Mouse (Mus musculus) embryonic facial prominence, embryonic 10.5 days (tissue): ENCODE measurements around the gene Zfp618. TPM values are rescaled to one million over a fixed set of nuclear protein-coding genes. Genes with fewer than 3 reads are reported as not detected.
A peak's percentile ranks its signal among the peaks of the same experiment; 100 is the strongest.

ENCODE experiments used
- DNase-seq: peaks from one replicate; pipeline ENCODE4 v3.0.0-alpha.2; 2017; ENCODE audit warnings: low spot score
- H3K27ac ChIP-seq: fragments of 300-500 bp; sonication (generic); replicated peaks from 2 replicates; pipeline ENCODE4 v1.5.1; 2016; ENCODE audit warnings: mild to moderate bottlenecking
- H3K27me3 ChIP-seq: fragments of 300-500 bp; sonication (generic); replicated peaks from 2 replicates; pipeline ENCODE4 v1.6.1; 2016; ENCODE audit warnings: low read depth, mild to moderate bottlenecking; ENCODE audit not compliant: poor library complexity, severe bottlenecking
- H3K36me3 ChIP-seq: fragments of 300-500 bp; sonication (generic); replicated peaks from 2 replicates; pipeline ENCODE4 v1.6.1; 2016; ENCODE audit warnings: mild to moderate bottlenecking, moderate library complexity
- H3K4me1 ChIP-seq: fragments of 300-500 bp; sonication (generic); 2 replicates; pipeline ENCODE4 v1.6.1; 2016
- H3K4me3 ChIP-seq: fragments of 300-500 bp; sonication (generic); 2 replicates; pipeline ENCODE4 v1.5.1; 2016; ENCODE audit warnings: mild to moderate bottlenecking, moderate library complexity
- H3K9me3 ChIP-seq: fragments of 300-500 bp; sonication (generic); 2 replicates; pipeline ENCODE4 v1.6.1; 2016; ENCODE audit warnings: mild to moderate bottlenecking
- WGBS: fragments of 180-500 bp; shearing (Covaris S2); methylation state at CpG from one replicate; pipeline ENCODE4 v1.1.7; 2016; 5-methylcytosine and 5-hydroxymethylcytosine counted together
- polyA plus RNA-seq: library from polyadenylated mRNA; unstranded; fragments of >200 nt; fragmentation: Nextera tagmentation; extraction: Ambion mirVana; gene quantifications from 2 replicates; pipeline ENCODE4 v1.2.1, GENCODE M21; 2016

Zfp618 gene
- polyA plus RNA-seq, 1 experiment from 2014 or later, result 26.9 TPM

DNA sequence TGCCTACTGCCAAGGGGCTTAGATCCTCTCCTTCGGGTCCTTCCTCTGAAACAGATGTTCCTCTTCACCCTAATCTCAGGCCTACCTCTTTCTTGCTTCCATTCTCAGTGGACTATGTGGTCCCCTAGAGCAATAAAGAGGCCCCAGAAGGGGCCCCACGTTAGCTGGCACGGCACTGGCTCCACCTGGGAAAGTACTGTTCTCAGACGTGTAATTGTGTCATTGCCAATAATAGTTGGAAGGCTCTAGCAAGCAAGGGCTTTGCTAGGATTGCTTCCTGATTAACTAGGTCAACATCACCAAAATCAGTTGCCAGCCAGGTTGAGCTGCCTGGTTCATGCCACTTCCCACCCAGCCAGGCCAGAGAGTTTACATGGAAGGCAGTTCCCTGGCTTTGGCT lies 72.2 kb downstream of the Zfp618 start:
- H3K27me3 ChIP-seq, result no peaks in the 10 kb centered on the region
- H3K9me3 ChIP-seq, result no peaks in the 10 kb centered on the region
- no peak overlapping the region for H3K27ac ChIP-seq
- peaks cover 33% of the 10 kb centered on the region for H3K4me1 ChIP-seq
- no peak for DNase-seq
- no peak overlapping the region for H3K4me3 ChIP-seq
- WGBS, result 79% methylated on average over 4 of the region's 4 CpGs
- H3K36me3 ChIP-seq, result peaks cover 28% of the 10 kb centered on the region

DNA sequence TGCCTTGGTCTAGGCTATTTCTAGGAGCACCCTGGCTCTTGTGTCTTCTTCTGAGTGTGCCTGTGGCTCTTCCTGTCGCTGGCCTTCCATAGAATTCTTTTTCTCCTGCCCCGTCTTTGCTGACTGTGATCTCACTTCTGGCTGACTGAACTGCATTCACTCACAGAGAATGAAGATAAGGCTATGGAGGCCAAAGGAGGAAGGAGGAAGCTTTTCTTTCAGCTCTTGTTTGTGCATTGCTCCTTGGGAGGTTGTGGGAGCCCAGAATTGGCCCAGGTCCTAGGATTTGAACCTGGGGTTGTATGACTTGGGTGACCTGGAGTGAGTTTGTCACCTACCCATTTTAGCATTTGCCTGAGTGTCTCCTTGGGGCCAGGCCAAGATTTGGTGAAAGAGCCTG lies 72.9 kb downstream of the Zfp618 start:
- DNase-seq, result no peak
- Histone ChIP-seq H3K9me3 (no peaks in the 10 kb centered on the region), H3K4me1 (peaks cover 30% of the 10 kb centered on the region), H3K4me3 (no peak overlapping the region), H3K27me3 (no peaks in the 10 kb centered on the region), H3K36me3 (peaks cover 28% of the 10 kb centered on the region), H3K27ac (no peak overlapping the region)
- WGBS, result 71% methylated on average over 2 of the region's 2 CpGs

DNA sequence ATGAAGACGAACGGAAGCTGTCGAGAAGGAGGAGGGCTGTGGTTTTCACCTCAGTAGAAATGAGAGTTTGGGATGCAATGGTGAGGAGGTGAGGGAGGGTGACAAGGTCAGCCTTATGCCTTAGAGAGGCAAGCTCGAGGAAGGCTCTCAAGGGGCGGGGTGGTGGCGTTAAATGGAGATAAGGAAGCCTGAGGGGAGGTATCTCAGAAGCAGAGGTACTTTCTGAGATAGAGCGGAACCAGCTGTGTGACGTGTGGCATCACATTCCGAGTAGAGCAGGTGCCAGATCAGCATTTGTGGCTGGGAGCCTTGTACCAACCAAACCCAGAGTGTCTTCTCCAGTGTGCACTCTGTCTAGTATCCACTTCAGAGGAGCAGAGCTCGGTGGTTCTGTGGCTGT lies 73.6 kb downstream of the Zfp618 start:
- H3K4me3 ChIP-seq, result no peak overlapping the region
- peaks cover 24% of the 10 kb centered on the region for H3K4me1 ChIP-seq
- DNase-seq, result no peak
- 91% methylated on average over 10 of the region's 10 CpGs for WGBS
- peaks cover 28% of the 10 kb centered on the region for H3K36me3 ChIP-seq
- H3K27me3 ChIP-seq, result no peaks in the 10 kb centered on the region
- no peaks in the 10 kb centered on the region for H3K9me3 ChIP-seq
- no peak overlapping the region for H3K27ac ChIP-seq

DNA sequence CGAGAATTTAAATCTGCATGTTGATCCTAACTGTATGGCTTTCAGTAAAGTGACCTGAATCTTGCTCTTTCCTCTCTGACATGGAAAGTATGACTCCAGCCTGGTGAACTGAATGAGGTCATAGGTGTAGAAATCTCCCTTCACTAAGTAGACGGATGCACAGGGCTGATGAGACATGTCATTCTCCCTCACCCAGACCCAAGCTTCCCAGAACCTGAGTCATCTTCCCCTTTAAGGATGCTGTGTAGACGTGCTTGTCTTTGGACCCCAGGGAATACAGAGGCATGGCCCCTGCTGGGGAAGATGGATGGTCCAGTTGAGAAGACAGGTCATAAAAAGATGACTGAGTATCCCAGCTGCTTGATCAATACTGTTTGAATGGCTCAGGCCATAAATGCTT lies 83.2 kb downstream of the Zfp618 start:
- 83% methylated on average over 3 of the region's 3 CpGs for WGBS
- peaks cover 16% of the 10 kb centered on the region for H3K4me1 ChIP-seq
- no peak for DNase-seq

DNA sequence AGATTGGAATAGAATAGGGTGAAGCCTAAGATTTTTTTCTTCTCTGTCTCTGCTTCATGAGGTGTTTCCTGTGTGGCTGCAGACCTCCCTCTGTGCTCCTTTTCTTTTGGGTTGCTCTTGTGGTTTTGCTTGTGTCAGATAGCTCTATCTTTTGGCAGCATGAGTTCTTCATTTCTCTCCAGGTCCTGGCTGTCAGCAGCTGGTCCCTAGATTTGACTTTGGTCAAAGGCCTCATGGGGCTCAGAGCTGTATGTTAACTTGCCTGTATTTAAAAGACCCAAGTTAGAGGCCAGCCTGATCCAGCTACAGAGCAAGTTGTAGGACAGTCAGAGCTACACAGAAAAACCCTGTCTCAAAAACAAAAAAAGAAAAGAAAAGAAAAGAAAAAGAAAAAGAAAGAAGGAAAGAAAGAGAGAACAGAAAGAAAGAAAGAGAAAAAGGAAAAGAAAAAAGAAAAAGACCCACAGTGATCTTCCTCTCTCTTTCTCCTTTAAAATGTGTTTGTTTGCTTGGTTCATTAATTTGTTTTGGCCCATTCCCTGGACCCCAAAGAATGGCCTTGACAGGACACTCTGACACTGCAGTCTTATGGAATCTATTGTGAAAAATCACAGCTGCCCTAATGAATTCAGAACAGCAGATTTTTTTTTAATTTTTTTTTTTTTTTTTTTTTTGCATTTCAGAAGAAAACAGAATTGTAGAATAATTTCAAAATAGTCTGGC lies 84.4 kb downstream of the Zfp618 start:
- Histone ChIP-seq H3K27ac (no peak overlapping the region), H3K9me3 (0 out of 2 replicates have a peak, but pooled peaks cover 3% of the 10 kb centered on the region), H3K4me1 (peaks cover 16% of the 10 kb centered on the region), H3K36me3 (peaks cover 14% of the 10 kb centered on the region), H3K27me3 (no peaks in the 10 kb centered on the region), H3K4me3 (no peak overlapping the region)
- DNase-seq, result no peak

More for the DNA sequence above, 83.2 kb downstream of the Zfp618 start:
- Histone ChIP-seq H3K9me3 (0 out of 2 replicates have a peak, but pooled peaks cover 3% of the 10 kb centered on the region), H3K4me3 (no peak overlapping the region), H3K36me3 (peaks cover 14% of the 10 kb centered on the region), H3K27me3 (no peaks in the 10 kb centered on the region), H3K27ac (no peak overlapping the region)

DNA sequence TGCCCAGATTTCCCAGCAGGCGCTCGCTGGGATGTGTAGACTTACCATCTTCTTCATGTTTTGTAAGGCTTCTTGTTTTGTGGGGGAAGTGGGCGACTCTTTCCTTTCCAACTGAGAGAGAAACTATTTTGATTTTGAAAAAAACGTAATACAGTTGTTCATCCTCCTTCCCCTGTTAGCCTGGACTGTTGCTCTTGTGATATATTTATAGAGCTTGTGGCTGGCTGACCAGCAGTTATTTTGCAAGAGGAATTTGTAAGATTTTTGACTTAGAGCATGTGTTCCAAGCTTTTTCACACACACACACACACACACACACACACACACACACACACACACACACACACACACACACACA lies 84.9 kb downstream of the Zfp618 start:
- Histone ChIP-seq H3K36me3 (peaks cover 14% of the 10 kb centered on the region), H3K4me1 (peaks cover 16% of the 10 kb centered on the region), H3K27ac (no peak overlapping the region), H3K27me3 (no peaks in the 10 kb centered on the region), H3K9me3 (0 out of 2 replicates have a peak, but pooled peaks cover 3% of the 10 kb centered on the region), H3K4me3 (no peak overlapping the region)
- 84% methylated on average over 4 of the region's 4 CpGs for WGBS
- no peak for DNase-seq

DNA sequence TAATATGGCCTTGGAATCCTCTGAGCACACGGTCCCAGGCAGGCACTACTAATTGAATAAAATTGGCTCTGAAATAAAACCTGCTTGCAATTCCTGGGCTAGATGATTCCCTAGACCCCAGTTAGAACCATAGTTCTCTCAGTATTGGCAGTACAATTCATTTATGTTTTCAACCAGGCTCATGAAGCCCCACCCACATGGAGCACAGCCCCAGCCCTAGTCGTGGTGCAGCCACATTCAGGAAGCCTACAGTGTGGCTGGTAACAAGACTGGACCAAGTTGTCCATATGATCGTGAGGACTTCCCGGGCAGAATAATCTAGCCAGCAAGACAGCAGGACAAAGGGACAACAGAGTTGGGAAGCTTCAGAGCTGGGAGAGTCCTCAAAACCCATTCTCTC lies 85.6 kb downstream of the Zfp618 start:
- WGBS, result 83% methylated on average over 4 of the region's 4 CpGs
- Histone ChIP-seq H3K9me3 (0 out of 2 replicates have a peak, but pooled peaks cover 3% of the 10 kb centered on the region), H3K36me3 (peaks cover 14% of the 10 kb centered on the region), H3K4me3 (no peak overlapping the region), H3K4me1 (peaks cover 16% of the 10 kb centered on the region), H3K27ac (no peak overlapping the region), H3K27me3 (no peaks in the 10 kb centered on the region)
- no peak for DNase-seq

DNA sequence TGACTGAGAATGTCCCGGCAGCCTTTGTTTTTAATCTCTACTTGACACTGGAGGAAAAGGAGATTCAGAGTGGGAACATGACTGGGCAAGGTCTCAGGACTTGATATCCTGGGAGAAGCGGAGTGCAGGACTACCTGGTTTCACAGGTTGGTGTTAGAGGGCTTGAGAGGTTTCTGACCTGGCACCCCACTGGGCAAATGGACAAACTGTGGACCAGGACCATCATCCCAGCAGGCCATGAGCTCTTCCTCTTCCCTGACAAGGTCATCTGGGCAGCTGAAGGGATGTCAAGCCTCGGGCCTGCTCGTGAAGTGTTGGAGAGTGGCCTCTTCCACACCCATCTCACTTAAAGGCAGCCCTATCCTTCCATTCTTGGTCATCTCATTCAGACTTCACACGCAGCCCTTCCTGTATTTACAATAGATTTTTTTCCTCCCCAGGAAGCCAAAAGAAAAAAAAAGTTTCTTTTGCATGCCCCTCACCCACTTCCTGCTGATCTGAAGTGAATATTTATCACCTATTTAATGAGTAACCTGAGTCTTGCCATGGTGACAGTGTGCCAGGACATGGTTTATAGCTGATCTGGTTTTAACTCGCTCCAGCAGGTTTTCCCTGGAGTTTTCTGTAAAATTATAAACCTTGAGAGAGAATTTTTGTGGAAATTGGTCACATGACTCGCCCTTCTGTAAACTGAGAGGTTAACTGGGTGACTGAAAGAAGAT lies 86.7 kb downstream of the Zfp618 start:
- peaks cover 26% of the 10 kb centered on the region for H3K4me1 ChIP-seq
- no peaks in the 10 kb centered on the region for H3K27me3 ChIP-seq
- 0 out of 2 replicates have a peak, but pooled peaks cover 3% of the 10 kb centered on the region for H3K9me3 ChIP-seq
- peaks cover 14% of the 10 kb centered on the region for H3K36me3 ChIP-seq
- WGBS, result 65% methylated on average over 7 of the region's 7 CpGs
- no peak overlapping the region for H3K4me3 ChIP-seq
- no peak overlapping the region for H3K27ac ChIP-seq
- DNase-seq, result no peak

DNA sequence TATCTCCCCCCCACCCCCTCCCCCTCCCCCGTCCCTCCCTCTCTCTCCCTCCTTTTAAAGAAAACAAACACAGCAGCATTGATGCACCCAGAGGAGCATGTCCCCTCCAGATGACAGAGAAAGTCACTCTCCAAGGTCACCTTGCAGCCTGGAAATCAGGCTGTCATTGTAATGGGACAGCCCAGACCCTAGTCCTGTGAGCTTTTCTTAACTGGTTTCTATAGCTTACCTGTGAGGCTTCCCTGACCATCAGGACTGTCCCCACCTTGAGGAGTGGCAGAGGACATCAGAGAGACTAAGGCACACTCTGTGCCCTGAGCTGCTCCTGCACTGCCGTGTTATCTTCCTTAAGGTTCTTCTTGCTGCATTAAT lies 87.3 kb downstream of the Zfp618 start:
- Histone ChIP-seq H3K27me3 (no peaks in the 10 kb centered on the region), H3K4me3 (no peak overlapping the region), H3K4me1 (peaks cover 28% of the 10 kb centered on the region), H3K9me3 (no peaks in the 10 kb centered on the region), H3K36me3 (peaks cover 9% of the 10 kb centered on the region), H3K27ac (no peak overlapping the region)
- no peak for DNase-seq
- 53% methylated on average over 2 of the region's 2 CpGs for WGBS

DNA sequence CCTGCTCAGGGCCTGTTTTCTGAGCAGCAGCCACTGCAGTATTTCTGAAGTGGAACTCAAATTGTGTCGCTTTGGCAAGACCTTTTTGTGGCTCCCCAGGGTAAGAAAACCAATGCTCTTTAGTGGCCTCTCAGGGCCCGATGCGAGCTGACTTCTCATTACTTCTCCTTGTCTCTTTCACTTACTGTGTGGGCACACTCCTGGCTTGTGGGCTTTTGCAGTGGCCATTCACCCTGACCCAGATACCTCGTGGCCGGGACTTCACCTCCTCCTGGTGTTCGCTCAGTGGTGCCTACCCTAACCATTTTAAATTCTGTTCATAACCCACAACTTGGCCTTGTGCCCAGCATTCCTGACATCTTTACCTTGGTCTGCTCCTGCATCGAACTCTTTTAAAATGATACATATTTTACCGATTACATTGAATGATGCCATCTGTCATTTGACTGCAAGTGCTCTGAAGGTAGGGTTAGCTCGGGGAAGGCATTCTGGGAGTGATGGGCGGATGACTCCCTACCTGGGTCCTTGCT lies 89.9 kb downstream of the Zfp618 start:
- DNase-seq, result no peak
- Histone ChIP-seq H3K27me3 (no peaks in the 10 kb centered on the region), H3K9me3 (no peaks in the 10 kb centered on the region), H3K4me1 (peaks cover 43% of the 10 kb centered on the region), H3K36me3 (peaks cover 4% of the 10 kb centered on the region), H3K4me3 (no peak overlapping the region), H3K27ac (no peak overlapping the region)
- 92% methylated on average over 10 of the region's 10 CpGs for WGBS

DNA sequence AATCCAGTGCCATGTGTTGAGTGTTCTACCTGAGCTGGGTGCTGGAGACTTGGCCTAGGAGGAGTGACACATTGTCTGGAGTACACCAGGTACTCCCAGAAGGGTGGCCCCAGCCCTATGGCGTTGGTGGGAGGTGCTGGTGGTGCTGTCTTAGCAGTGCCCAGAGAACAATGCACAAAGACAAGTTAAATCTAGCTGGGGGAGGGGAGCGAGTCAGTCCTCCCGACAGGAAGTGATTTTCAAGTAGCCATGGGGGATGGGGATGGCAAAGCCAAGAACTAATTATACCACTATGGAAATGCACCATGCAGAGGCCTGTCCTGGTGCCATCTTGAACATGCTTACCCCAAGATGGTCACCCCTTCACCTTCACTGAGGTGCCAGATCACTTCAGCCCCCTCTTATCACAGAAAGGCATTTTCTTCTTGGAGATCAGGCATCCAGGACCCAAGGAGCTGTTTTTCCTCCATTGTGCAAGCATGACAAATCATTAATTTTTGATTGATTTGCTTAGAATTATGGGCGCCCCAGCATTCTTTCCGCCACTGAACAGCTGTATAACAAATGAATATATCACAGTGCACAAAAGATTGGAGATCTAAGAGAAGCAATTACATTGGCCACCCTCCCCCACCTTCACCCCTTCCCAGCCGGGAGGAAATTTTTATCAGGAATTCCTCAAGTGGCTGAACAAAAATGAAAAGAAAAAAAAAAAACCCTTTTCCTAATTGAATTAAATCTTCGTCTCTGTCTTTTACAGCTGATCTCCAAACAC lies 91.5 kb downstream of the Zfp618 start:
- Histone ChIP-seq H3K4me1 (peaks cover 44% of the 10 kb centered on the region), H3K9me3 (no peaks in the 10 kb centered on the region), H3K27me3 (no peaks in the 10 kb centered on the region), H3K4me3 (no peak overlapping the region), H3K36me3 (peaks cover 11% of the 10 kb centered on the region), H3K27ac (peak overlapping the region; percentile 70)
- WGBS, result 38% methylated on average over 7 of the region's 7 CpGs
- DNase-seq, result peak; percentile 48

DNA sequence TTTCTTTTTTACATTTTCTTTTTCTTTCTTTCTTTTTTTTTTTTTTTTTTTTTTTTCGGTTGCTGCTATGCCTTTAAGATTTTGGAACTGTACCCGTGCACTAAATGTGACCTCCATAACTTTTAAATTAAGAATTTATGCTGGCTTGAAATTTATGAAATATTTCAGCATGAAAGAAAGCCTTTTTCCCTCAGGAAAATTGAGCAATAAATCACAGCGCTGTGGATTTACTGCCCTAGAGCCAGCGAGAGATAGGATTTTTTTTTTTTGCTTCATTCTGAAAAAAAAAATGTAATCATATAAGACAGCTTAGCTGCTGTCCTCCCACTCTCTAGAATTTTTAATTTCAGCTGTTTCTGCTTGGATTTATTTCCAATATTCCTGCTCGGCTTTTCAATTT lies 92.2 kb downstream of the Zfp618 start:
- H3K4me1 ChIP-seq, result peaks cover 36% of the 10 kb centered on the region
- no peaks in the 10 kb centered on the region for H3K27me3 ChIP-seq
- peaks cover 18% of the 10 kb centered on the region for H3K36me3 ChIP-seq
- no peak overlapping the region for H3K27ac ChIP-seq
- no peak overlapping the region for H3K4me3 ChIP-seq
- no peaks in the 10 kb centered on the region for H3K9me3 ChIP-seq
- WGBS, result 82% methylated on average over 5 of the region's 5 CpGs
- no peak for DNase-seq
